Comparison of ENCODE assay signal across 23 mouse cellular contexts in genomic region chr2:11159641-11160040, GRCm38 (mm10). TPM values are rescaled to one million over a fixed set of nuclear protein-coding genes. Genes with fewer than 3 reads are reported as not detected.
DNase-seq lines count a peak whose midpoint lies in the region; ATAC-seq and TF ChIP-seq lines count a peak whose summit lies in the region.
"Had no signal": no experiment of that assay in that cellular context is flagged by ENCODE, and none has a peak within 500 bp of the region (broad histone marks: within the 10 kb centered on the region; RNA-seq: fewer than 3 reads in every experiment).

No protein-coding gene starts in this region.

- peak in 1 of 2 experiments; percentile 64 for DNase-seq in spleen, adult 2 months (ENCODE audit: low read depth in 1 of 2, low spot score in 2 of 2)
- DNase-seq in spleen, adult 18-20 months = no peak
- DNase-seq in CH12.LX (ENCODE audit: extremely low read depth) = no peak
- peak; percentile 62 for DNase-seq in thymus, postnatal 14 days
- no peak for DNase-seq in layer of hippocampus, adult 18-20 months (ENCODE audit: low spot score in 2 of 2)
- DNase-seq in kidney, postnatal 10 days = no peak
- DNase-seq: adrenal gland, postnatal 36 days; cerebellum, adult 9-11 months; kidney, adult 11 months; liver; retina, postnatal 1 day; right cerebral cortex, postnatal 25 days had no signal

- no peaks in the 10 kb centered on the region for H3K36me3 ChIP-seq in spleen, adult 2 months (ENCODE audit: control insufficient read depth, insufficient read depth, low read length)
- H3K36me3 ChIP-seq in CH12.LX (replicated peaks in 1 of 2; ENCODE audit: control insufficient read depth in 1 of 2, insufficient read depth in 1 of 2, low read length in 1 of 2) = no peaks in the 10 kb centered on the region
- H3K36me3 ChIP-seq in neural tube, embryonic 15.5 days = no peaks in the 10 kb centered on the region
- H3K36me3 ChIP-seq: embryonic facial prominence, embryonic 12.5 days; forebrain, embryonic 12.5 days; heart, embryonic 10.5 days; limb, embryonic 10.5 days; liver, embryonic 15.5 days; midbrain, embryonic 12.5 days; neural tube, embryonic 12.5 days had no signal

- no peaks in the 10 kb centered on the region for H3K79me2 ChIP-seq in CH12.LX (replicated peaks; ENCODE audit: control insufficient read depth, extremely low read depth, insufficient read depth, poor library complexity, severe bottlenecking)

- ATAC-seq in megakaryocyte, adult 5-6 weeks (ENCODE audit: poor library complexity, severe bottlenecking) = peak; percentile 51
- no peak for ATAC-seq in neural tube, embryonic 15.5 days (ENCODE audit: low FRiP score)
- ATAC-seq: hindbrain, postnatal 0 days had no signal

- H3K9me3 ChIP-seq in CH12.LX (replicated peaks; ENCODE audit: low read length) = no peaks in the 10 kb centered on the region
- H3K9me3 ChIP-seq in neural tube, embryonic 15.5 days (replicated peaks) = no peaks in the 10 kb centered on the region
- H3K9me3 ChIP-seq: embryonic facial prominence, embryonic 12.5 days; forebrain, embryonic 12.5 days; heart, embryonic 10.5 days; limb, embryonic 10.5 days; liver, embryonic 15.5 days; midbrain, embryonic 12.5 days; neural tube, embryonic 12.5 days had no signal

- peak overlapping the region; percentile 59 for H3K27ac ChIP-seq in spleen, adult 2 months (ENCODE audit: insufficient read depth, low read length)
- H3K27ac ChIP-seq in CH12.LX (ENCODE audit: insufficient read depth, low read depth) = no peak overlapping the region
- H3K27ac ChIP-seq in neural tube, embryonic 15.5 days (replicated peaks) = no peak overlapping the region
- H3K27ac ChIP-seq: embryonic facial prominence, embryonic 12.5 days; forebrain, embryonic 12.5 days; heart, embryonic 10.5 days; hindbrain, postnatal 0 days; limb, embryonic 10.5 days; liver, embryonic 15.5 days; midbrain, embryonic 12.5 days; neural tube, embryonic 12.5 days had no signal

- in situ Hi-C loops in CH12.LX (cut with MboI; ENCODE audit: low pct_ligation_motif_present, low pct_unique_long_range_greater_than_20kb, low sequenced_read_pairs) = no loop called here

- TF ChIP-seq POLR2A in spleen, adult 2 months (IDR thresholded peaks at IDR 0.05; ENCODE audit: low read depth, low read length) = no peak
- no peak for TF ChIP-seq POLR2A in CH12.LX (IDR thresholded peaks at IDR 0.05; ENCODE audit: low read depth, low read length)

- no peak for TF ChIP-seq EP300 in CH12.LX (IDR thresholded peaks at IDR 0.05; ENCODE audit: low read length)

- H3K4me1 ChIP-seq in spleen, adult 2 months (ENCODE audit: control insufficient read depth, insufficient read depth, insufficient read length) = no peaks in the 10 kb centered on the region; the same call in 1 of the 2 replicates
- H3K4me1 ChIP-seq in CH12.LX (ENCODE audit: control insufficient read depth in 1 of 2, insufficient read depth in 2 of 2) = peaks cover 0 to 3% of the 10 kb centered on the region in 2 experiments; a peak in 1 of 4 replicates
- H3K4me1 ChIP-seq in neural tube, embryonic 15.5 days = no peaks in the 10 kb centered on the region
- H3K4me1 ChIP-seq: embryonic facial prominence, embryonic 12.5 days; forebrain, embryonic 12.5 days; heart, embryonic 10.5 days; limb, embryonic 10.5 days; liver, embryonic 15.5 days; midbrain, embryonic 12.5 days; neural tube, embryonic 12.5 days had no signal

- no peaks in the 10 kb centered on the region for H3K27me3 ChIP-seq in spleen, adult 2 months (ENCODE audit: control insufficient read depth, insufficient read depth, low read length)
- H3K27me3 ChIP-seq in CH12.LX (replicated peaks) = no peaks in the 10 kb centered on the region
- no peaks in the 10 kb centered on the region for H3K27me3 ChIP-seq in neural tube, embryonic 15.5 days (replicated peaks)
- H3K27me3 ChIP-seq: embryonic facial prominence, embryonic 12.5 days; forebrain, embryonic 12.5 days; liver, embryonic 15.5 days; midbrain, embryonic 12.5 days; neural tube, embryonic 12.5 days had no signal

- TF ChIP-seq RAD21 in CH12.LX (IDR thresholded peaks at IDR 0.05; ENCODE audit: low read depth, low read length) = no peak

- WGBS in spleen, adult 2 months = 48% methylated on average over 7 of the region's 7 CpGs
- 91% methylated on average over 7 of the region's 7 CpGs for WGBS in neural tube, embryonic 15.5 days

- dilution Hi-C loops in CH12.LX (cut with MboI; ENCODE audit: extremely low pct_ligation_motif_present, extremely low pct_unique_long_range_greater_than_20kb, low sequenced_read_pairs) = no loop called here

- H3K9ac ChIP-seq in CH12.LX (ENCODE audit: insufficient read depth, low read depth) = no peak overlapping the region
- H3K9ac ChIP-seq in neural tube, embryonic 15.5 days (replicated peaks) = no peak overlapping the region
- H3K9ac ChIP-seq: embryonic facial prominence, embryonic 12.5 days; forebrain, embryonic 12.5 days; liver, embryonic 15.5 days; midbrain, embryonic 12.5 days; neural tube, embryonic 12.5 days had no signal

- H3K4me2 ChIP-seq in CH12.LX (ENCODE audit: insufficient read depth, low read depth, poor library complexity, severe bottlenecking) = peak overlapping the region; percentile 36; the same call in 1 of the 2 replicates
- H3K4me2 ChIP-seq in neural tube, embryonic 15.5 days = no peak overlapping the region
- H3K4me2 ChIP-seq: embryonic facial prominence, embryonic 12.5 days; forebrain, embryonic 12.5 days; liver, embryonic 15.5 days; midbrain, embryonic 12.5 days; neural tube, embryonic 12.5 days had no signal

- no peak for TF ChIP-seq CTCF in spleen, adult 2 months (IDR thresholded peaks at IDR 0.05; ENCODE audit: extremely low read depth, insufficient read depth, insufficient read length, insufficient replicate concordance)
- no peak for TF ChIP-seq CTCF in CH12.LX (conservative IDR thresholded peaks at IDR 0.05 in 1 of 2, IDR thresholded peaks at IDR 0.05 in 1 of 2; ENCODE audit: low read depth in 2 of 2, low read length in 2 of 2)

- no peak overlapping the region for H3K4me3 ChIP-seq in spleen, adult 2 months (ENCODE audit: extremely low read depth, insufficient read depth, insufficient read length)
- H3K4me3 ChIP-seq in CH12.LX (replicated peaks in 1 of 3; ENCODE audit: low read depth in 2 of 3, low read length in 2 of 3, poor library complexity in 1 of 3) = no peak overlapping the region
- H3K4me3 ChIP-seq in neural tube, embryonic 15.5 days (replicated peaks) = no peak overlapping the region
- H3K4me3 ChIP-seq: embryonic facial prominence, embryonic 12.5 days; erythroblast, embryonic 14.5 days; forebrain, embryonic 12.5 days; heart, embryonic 10.5 days; limb, embryonic 10.5 days; liver, embryonic 15.5 days; midbrain, embryonic 12.5 days; neural tube, embryonic 12.5 days had no signal

TF ChIP-seq in CH12.LX, 34 proteins besides CTCF, POLR2A, EP300 and RAD21:
- no peak for TF ChIP-seq JUND (conservative IDR thresholded peaks at IDR 0.05; ENCODE audit: low read depth, low read length)
- no peak for TF ChIP-seq USF2 (conservative IDR thresholded peaks at IDR 0.05; ENCODE audit: low read depth, low read length)
- no peak for TF ChIP-seq UBTF (IDR thresholded peaks at IDR 0.05; ENCODE audit: low read depth, low read length)
- no peak for TF ChIP-seq ETS1 (conservative IDR thresholded peaks at IDR 0.05; ENCODE audit: low read depth, low read length)
- no peak for TF ChIP-seq GABPA (IDR thresholded peaks at IDR 0.05; ENCODE audit: insufficient replicate concordance, low read depth, low read length)
- TF ChIP-seq ZKSCAN1 (IDR thresholded peaks at IDR 0.05; ENCODE audit: borderline replicate concordance, low read depth, low read length) = no peak
- no peak for TF ChIP-seq USF1 (IDR thresholded peaks at IDR 0.05; ENCODE audit: low read depth, low read length)
- TF ChIP-seq ZMIZ1 (IDR thresholded peaks at IDR 0.05; ENCODE audit: low read depth, low read length) = no peak
- TF ChIP-seq MAX (IDR thresholded peaks at IDR 0.05; ENCODE audit: low read length) = no peak
- TF ChIP-seq MYC (IDR thresholded peaks at IDR 0.05; ENCODE audit: low read depth, low read length) = no peak
- no peak for TF ChIP-seq NELFE (IDR thresholded peaks at IDR 0.05; ENCODE audit: low read depth, low read length)
- TF ChIP-seq TBP (conservative IDR thresholded peaks at IDR 0.05; ENCODE audit: low read depth, low read length) = no peak

RNA-seq across cellular contexts. Expression of gene Prkcq, which starts 12.3 kb away (rescaled TPM):
- polyA plus RNA-seq in spleen, adult 2 months (2012; rRNA removed) = 9.3 and 11.2 TPM in 2 replicates
- total RNA-seq in CH12.LX (2012; rRNA removed) = not detected in 2 replicates
- 0.05 TPM in 1 of 2 replicates, not detected in the other for total RNA-seq in CH12.LX (2014; rRNA removed)
- 0.14 TPM in 1 of 2 replicates, not detected in the other for polyA plus RNA-seq in CH12.LX (2012; ENCODE audit: insufficient read length, low read depth)
- total RNA-seq in megakaryocyte, adult 5-6 weeks (2015) = 3.2 and 4.3 TPM in 2 replicates
- 3.5 and 3.9 TPM in 2 replicates for total RNA-seq in megakaryocyte, adult 5-6 weeks (2017)
- 1 to 10 TPM; 7.3 TPM for total RNA-seq in layer of hippocampus, adult 18-20 months (2021)
- polyA plus RNA-seq in neural tube, embryonic 15.5 days (2015; fragmentation: Nextera tagmentation; extraction: Ambion mirVana) = 33.1 and 36.4 TPM in 2 replicates
- polyA plus RNA-seq: erythroblast, embryonic 14.5 days had no signal
